ENCODE assay signal across 8 mouse cellular contexts in genomic region chr1:176813292-176814035, GRCm38 (mm10). TPM values are rescaled to one million over a fixed set of nuclear protein-coding genes. Genes with fewer than 3 reads are reported as not detected.
DNase-seq lines count a peak whose midpoint lies in the region; ATAC-seq and TF ChIP-seq lines count a peak whose summit lies in the region.

No protein-coding gene starts in this region.

- H3K4me1 ChIP-seq in embryonic facial prominence, embryonic 11.5 days (ENCODE audit: control insufficient read depth, insufficient read depth, low read length) = no peaks in the 10 kb centered on the region; the same call in 1 of the 2 replicates
- peaks cover 9% of the 10 kb centered on the region for H3K4me1 ChIP-seq in liver, adult 2 months (ENCODE audit: control insufficient read depth, insufficient read depth, low read length)

- no peaks in the 10 kb centered on the region for H3K36me3 ChIP-seq in embryonic facial prominence, embryonic 11.5 days (replicated peaks; ENCODE audit: control insufficient read depth, insufficient read depth, low read depth, low read length)
- H3K36me3 ChIP-seq in liver, adult 2 months (ENCODE audit: control insufficient read depth, insufficient read depth, low read length) = no peaks in the 10 kb centered on the region

- no peaks in the 10 kb centered on the region for H3K9me3 ChIP-seq in embryonic facial prominence, embryonic 11.5 days (replicated peaks; ENCODE audit: control insufficient read depth, low read length)

- peak overlapping the region; percentile 62 for H3K4me2 ChIP-seq in embryonic facial prominence, embryonic 11.5 days (ENCODE audit: low read depth, low read length)

- peak; percentile 55 for ATAC-seq in embryonic facial prominence, embryonic 11.5 days (replicated peaks; ENCODE audit: insufficient number of reproducible peaks, low FRiP score, low TSS enrichment, low read depth)
- ATAC-seq in monocyte, adult 5-6 weeks (replicated peaks; ENCODE audit: insufficient number of reproducible peaks, low FRiP score, low TSS enrichment, poor library complexity, severe bottlenecking) = peak; percentile 29; the same call in 1 of the 2 replicates

- no peaks in the 10 kb centered on the region for H3K27me3 ChIP-seq in embryonic facial prominence, embryonic 11.5 days (ENCODE audit: control insufficient read depth, insufficient read depth, low read length)
- no peaks in the 10 kb centered on the region for H3K27me3 ChIP-seq in liver, adult 2 months (ENCODE audit: control insufficient read depth, insufficient read depth, low read length)

- peak; percentile 86 for DNase-seq in 3134 (ENCODE audit: extremely low read depth, insufficient read length, low spot score)
- DNase-seq in adrenal gland, postnatal 10 days = peak; percentile 80
- peak; percentile 71 for DNase-seq in embryonic facial prominence, embryonic 11.5 days (ENCODE audit: low spot score)
- DNase-seq in heart, adult 18-20 months = peak; percentile 77 to 84
- DNase-seq in kidney, adult 8-10 months = peak; percentile 33 to 55
- DNase-seq in liver, adult 2 months (ENCODE audit: extremely low read depth, low read depth, low spot score) = peak; percentile 58
- DNase-seq in spleen, postnatal 14 days (ENCODE audit: low spot score in 2 of 2) = peak; percentile 33 to 47

- no peak for TF ChIP-seq CTCF in liver, adult 2 months (IDR thresholded peaks at IDR 0.05; ENCODE audit: low read depth, low read length)

- 0 out of 2 replicates have a peak, but pooled peaks have one; percentile 34 for TF ChIP-seq POLR2A in liver, adult 2 months (IDR thresholded peaks at IDR 0.05; ENCODE audit: extremely low read depth, insufficient read depth, low read length)

- under 1% methylated on average over 54 of the region's 75 CpGs for WGBS in embryonic facial prominence, embryonic 11.5 days
- under 1% methylated on average over 69 of the region's 75 CpGs for WGBS in liver, adult 2 months

- peak overlapping the region; percentile 96 for H3K9ac ChIP-seq in embryonic facial prominence, embryonic 11.5 days (replicated peaks; ENCODE audit: low read length)
- H3K9ac ChIP-seq in liver, adult 2 months (ENCODE audit: low read depth, low read length) = peak overlapping the region; percentile 69

- H3K79me2 ChIP-seq in liver, adult 2 months (ENCODE audit: control insufficient read depth, insufficient read depth, low read length) = peaks cover 3% of the 10 kb centered on the region; the same call in 1 of the 2 replicates

- peak overlapping the region; percentile 91 for H3K4me3 ChIP-seq in embryonic facial prominence, embryonic 11.5 days (ENCODE audit: low read depth, low read length)
- H3K4me3 ChIP-seq in liver, adult 2 months (ENCODE audit: insufficient read depth, low read depth, low read length) = peak overlapping the region; percentile 71

- H3K27ac ChIP-seq in embryonic facial prominence, embryonic 11.5 days (replicated peaks; ENCODE audit: low read depth, low read length) = peak overlapping the region; percentile 97
- H3K27ac ChIP-seq in liver, adult 2 months (replicated peaks; ENCODE audit: insufficient read depth, low read depth, low read length) = peak overlapping the region; percentile 80

RNA-seq across cellular contexts. Expression of gene Cep170, which starts 0.4 kb away (rescaled TPM):
- 10 to 100 TPM; 29.8 to 38.0 TPM for total RNA-seq in adrenal gland, postnatal 10 days (2021)
- 46.5 and 50.5 TPM in 2 replicates for polyA plus RNA-seq in embryonic facial prominence, embryonic 11.5 days (2014; fragmentation: Nextera tagmentation; extraction: Ambion mirVana)
- total RNA-seq in heart, adult 18-20 months (2021) = 10 to 100 TPM; 18.4 to 25.2 TPM
- total RNA-seq in liver, adult 2 months (2014; rRNA removed) = 6.1 and 6.4 TPM in 2 replicates
- polyA plus RNA-seq in liver, adult 2 months (2012; rRNA removed) = 0.97 and 1.6 TPM in 2 replicates
- 80.3 to 121 TPM (median 107 TPM) in 3 replicates for total RNA-seq in monocyte, adult 5-6 weeks (2017)

RNA-seq across cellular contexts. Expression of gene Sdccag8, which starts 1.0 kb away (rescaled TPM):
- total RNA-seq in adrenal gland, postnatal 10 days (2021) = 10 to 100 TPM in 1 of 2 experiments, 1 to 10 TPM in 1; 6.6 to 10.7 TPM
- 15.7 and 16.5 TPM in 2 replicates for polyA plus RNA-seq in embryonic facial prominence, embryonic 11.5 days (2014; fragmentation: Nextera tagmentation; extraction: Ambion mirVana)
- 1 to 10 TPM; 3.0 to 4.3 TPM for total RNA-seq in heart, adult 18-20 months (2021)
- 8.6 and 9.5 TPM in 2 replicates for total RNA-seq in liver, adult 2 months (2014; rRNA removed)
- 1.8 and 2.3 TPM in 2 replicates for polyA plus RNA-seq in liver, adult 2 months (2012; rRNA removed)
- 63.4 to 86.0 TPM (median 78.7 TPM) in 3 replicates for total RNA-seq in monocyte, adult 5-6 weeks (2017)

Comparison
In these comparisons a context has a peak if more than half of its experiments do, and no peak if none do; other contexts are left out.
1. Peak in every context shown above with its lines: DNase-seq, ATAC-seq, H3K4me3 ChIP-seq and H3K27ac ChIP-seq.